Mouse (Mus musculus): ENCODE measurements around the gene Gapvd1. TPM values are rescaled to one million over a fixed set of nuclear protein-coding genes. Genes with fewer than 3 reads are reported as not detected.
"Not testable (repeated sequence)": the region's sequence is repeated elsewhere in the genome, so short reads cannot be mapped to it uniquely, and the experiment has no call there.

Gene Gapvd1
- total RNA-seq (2021) = 10 to 100 TPM; 35.5 to 36.7 TPM
- polyA plus RNA-seq (2012; rRNA removed) = 10.2 and 17.7 TPM in 2 replicates
- long read RNA-seq, full-length matches to known transcripts = 2 of 15 reads
- long read RNA-seq, partial matches to known transcripts = 4 of 15 reads
- long read RNA-seq, other reads (novel, unspliced or antisense) = 9 of 15 reads

DNA sequence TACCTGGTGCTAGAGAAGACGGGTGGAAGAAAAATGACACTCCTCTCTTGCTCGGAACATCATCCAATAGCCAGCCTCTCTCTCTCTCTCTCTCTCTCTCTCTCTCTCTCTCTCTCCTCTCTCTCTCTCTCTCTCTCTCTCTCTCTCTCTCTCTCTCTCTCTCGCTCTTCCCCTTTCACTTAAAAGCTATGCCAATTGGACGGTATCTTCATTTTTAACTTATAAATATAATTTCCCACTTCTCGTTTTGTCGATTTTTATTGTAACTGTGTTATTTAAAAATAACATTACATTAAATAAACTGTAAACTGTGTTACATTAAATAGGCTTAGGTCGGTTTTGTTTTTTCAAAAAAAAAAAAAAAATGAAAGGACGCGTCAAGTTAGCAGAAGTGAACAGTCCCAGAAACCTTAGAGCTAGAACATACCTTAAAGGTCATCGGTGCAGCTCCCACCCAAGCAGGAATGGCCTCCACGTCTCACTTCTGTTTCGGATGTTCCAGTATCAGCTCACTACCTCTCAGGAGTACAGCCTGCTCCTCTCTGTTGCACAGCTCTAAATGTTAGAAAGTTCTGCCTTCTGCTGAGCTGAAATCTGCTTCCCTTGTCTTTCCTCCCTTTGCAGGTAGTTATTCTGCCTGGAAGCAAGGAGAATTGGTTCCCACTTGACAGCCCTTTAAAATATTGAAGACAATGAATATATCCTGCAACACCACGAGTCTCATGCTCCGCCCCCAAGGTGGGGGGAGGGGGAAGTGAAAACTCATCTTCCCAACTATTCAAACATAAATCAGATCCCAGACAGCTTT is at the start of gene Gapvd1:
Gapvd1 (minus strand) TSS at position 682 of the 808 bp plus-strand sequence.
- H3K4me1 ChIP-seq (ENCODE audit: control insufficient read depth, insufficient read depth, low read length) = peaks cover 2% of the 10 kb centered on the region
- peaks cover 2% of the 10 kb centered on the region; the same call in 1 of the 2 replicates for H3K79me2 ChIP-seq (replicated peaks; ENCODE audit: control insufficient read depth, insufficient read depth, low read length)
- peak within 1 kb of the TSS; percentile 94 for H3K27ac ChIP-seq
- DNase-seq = peak; percentile 22 to 35
- 1% methylated on average over 14 of the region's 14 CpGs for WGBS
- H3K36me3 ChIP-seq (ENCODE audit: control insufficient read depth, insufficient read depth, low read length) = peaks cover 7% of the 10 kb centered on the region
- intact Hi-C loops (cut with DNase I) = loop anchor here (1.0 kb wide), 1 partner anchor 18 kb away; no protein-coding TSS in a partner anchor
- TF ChIP-seq EP300 (IDR thresholded peaks at IDR 0.05; ENCODE audit: insufficient read depth, low read depth, low read length) (no peak), CTCF (IDR thresholded peaks at IDR 0.05) (no peak)
- peak within 1 kb of the TSS; percentile 100 for H3K9ac ChIP-seq (ENCODE audit: low read depth, low read length)
- peak within 1 kb of the TSS; percentile 79 for H3K4me3 ChIP-seq
- H3K27me3 ChIP-seq (ENCODE audit: control insufficient read depth, insufficient read depth, low read length) = no peaks in the 10 kb centered on the region

DNA sequence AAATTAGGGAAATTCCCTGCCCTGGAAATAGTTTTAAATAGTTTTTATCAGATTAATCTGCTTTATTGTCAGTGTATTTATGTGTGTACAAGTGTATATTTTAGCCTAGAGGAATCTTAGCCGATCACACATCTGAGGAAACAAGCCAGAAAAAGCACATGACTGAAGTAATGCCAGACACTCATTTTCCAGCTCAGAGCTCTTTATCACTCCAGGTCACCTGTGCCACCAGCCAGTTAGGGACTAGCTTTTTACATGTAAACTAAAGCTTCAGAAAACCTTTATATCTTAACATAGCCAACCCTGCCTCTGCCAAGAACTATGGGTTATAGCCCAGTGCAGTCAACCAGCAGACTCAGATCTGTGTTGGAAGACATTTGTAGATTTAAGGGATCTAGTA is 49.8 kb upstream of the Gapvd1 start:
- H3K27ac ChIP-seq = peak overlapping the region; percentile 38
- no peak overlapping the region for H3K4me3 ChIP-seq
- no peak for DNase-seq
- H3K79me2 ChIP-seq (replicated peaks; ENCODE audit: control insufficient read depth, insufficient read depth, low read length) = peaks cover 9% of the 10 kb centered on the region
- intact Hi-C loops (cut with DNase I) = loop anchor here (5.0 kb wide), 1 partner anchor 67 kb away; the partner anchor contains the start of genes Cutal and Psmd5
- TF ChIP-seq EP300 (IDR thresholded peaks at IDR 0.05; ENCODE audit: insufficient read depth, low read depth, low read length) (no peak), POLR2A (IDR thresholded peaks at IDR 0.05; ENCODE audit: insufficient read depth, low read depth, low read length) (no peak)
- WGBS = 22% methylated on average over 1 of the region's 1 CpGs
- no peak overlapping the region for H3K9ac ChIP-seq (ENCODE audit: low read depth, low read length)
- H3K4me1 ChIP-seq (ENCODE audit: control insufficient read depth, insufficient read depth, low read length) = peaks cover 12% of the 10 kb centered on the region
- no peaks in the 10 kb centered on the region for H3K27me3 ChIP-seq (ENCODE audit: control insufficient read depth, insufficient read depth, low read length)
- peaks cover 47% of the 10 kb centered on the region for H3K36me3 ChIP-seq (ENCODE audit: control insufficient read depth, insufficient read depth, low read length)

DNA sequence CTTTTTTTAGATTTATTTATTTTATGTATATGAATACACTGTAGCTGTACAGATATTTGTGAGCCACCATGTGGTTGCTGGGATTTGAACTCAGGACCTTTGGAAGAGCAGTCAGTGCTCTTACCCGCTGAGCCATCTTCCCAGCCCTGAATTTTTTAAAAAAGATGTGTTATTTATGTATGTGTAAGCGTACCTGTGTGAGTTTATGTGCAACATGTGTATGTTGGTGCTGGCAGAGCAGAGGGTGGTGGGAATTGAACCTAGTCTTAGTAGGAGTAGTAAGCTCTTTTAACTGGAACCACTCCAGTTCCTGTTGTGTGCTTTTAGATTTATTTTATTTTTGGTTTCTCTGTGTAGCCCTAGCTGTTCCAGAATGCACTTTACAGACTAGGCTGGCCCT is 49.1 kb upstream of the Gapvd1 start:
- H3K9ac ChIP-seq (ENCODE audit: low read depth, low read length) = no peak overlapping the region
- no peak overlapping the region for H3K4me3 ChIP-seq
- intact Hi-C loops (cut with DNase I) = no loop called here
- no peak overlapping the region; the same call in 1 of the 2 replicates for H3K27ac ChIP-seq
- H3K4me1 ChIP-seq (ENCODE audit: control insufficient read depth, insufficient read depth, low read length) = peaks cover 12% of the 10 kb centered on the region
- WGBS = 97% methylated on average over 2 of the region's 2 CpGs
- no peaks in the 10 kb centered on the region for H3K27me3 ChIP-seq (ENCODE audit: control insufficient read depth, insufficient read depth, low read length)
- H3K36me3 ChIP-seq (ENCODE audit: control insufficient read depth, insufficient read depth, low read length) = peaks cover 42% of the 10 kb centered on the region
- no peak for DNase-seq
- H3K79me2 ChIP-seq (replicated peaks; ENCODE audit: control insufficient read depth, insufficient read depth, low read length) = peaks cover 9% of the 10 kb centered on the region
- no peak for TF ChIP-seq EP300 (IDR thresholded peaks at IDR 0.05; ENCODE audit: insufficient read depth, low read depth, low read length)
- TF ChIP-seq CTCF (IDR thresholded peaks at IDR 0.05) = no peak
- TF ChIP-seq POLR2A (IDR thresholded peaks at IDR 0.05; ENCODE audit: insufficient read depth, low read depth, low read length) = no peak

DNA sequence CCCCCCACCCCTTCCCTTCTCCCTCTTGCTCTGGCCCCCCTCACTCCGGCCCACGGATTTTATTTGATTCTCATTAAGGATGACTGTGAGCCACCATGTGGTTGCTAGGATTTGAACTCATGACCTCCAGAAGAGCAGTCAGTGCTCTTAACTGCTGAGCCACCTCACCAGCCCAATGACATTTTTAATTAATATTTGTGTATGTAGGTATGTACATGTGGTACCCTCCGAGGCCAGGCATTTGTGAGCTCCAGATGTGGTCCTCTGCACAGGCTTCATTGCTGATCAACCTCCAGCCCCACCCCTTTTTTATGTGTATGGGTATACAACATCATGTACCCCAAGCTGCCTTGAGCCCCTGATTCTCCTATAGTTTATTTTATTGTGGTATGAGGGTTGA is 48.7 kb upstream of the Gapvd1 start:
- H3K4me1 ChIP-seq (ENCODE audit: control insufficient read depth, insufficient read depth, low read length) = peaks cover 12% of the 10 kb centered on the region
- H3K79me2 ChIP-seq (replicated peaks; ENCODE audit: control insufficient read depth, insufficient read depth, low read length) = peaks cover 8% of the 10 kb centered on the region
- H3K9ac ChIP-seq (ENCODE audit: low read depth, low read length) = no peak overlapping the region
- peaks cover 42% of the 10 kb centered on the region for H3K36me3 ChIP-seq (ENCODE audit: control insufficient read depth, insufficient read depth, low read length)
- intact Hi-C loops (cut with DNase I) = no loop called here
- DNase-seq = no peak
- H3K27ac ChIP-seq = no peak overlapping the region; the same call in 1 of the 2 replicates
- H3K4me3 ChIP-seq = peak overlapping the region; percentile 68; the same call in 1 of the 2 replicates
- TF ChIP-seq CTCF (IDR thresholded peaks at IDR 0.05) (no peak), POLR2A (IDR thresholded peaks at IDR 0.05; ENCODE audit: insufficient read depth, low read depth, low read length) (no peak), EP300 (IDR thresholded peaks at IDR 0.05; ENCODE audit: insufficient read depth, low read depth, low read length) (no peak)
- WGBS = 66% methylated on average over 3 of the region's 3 CpGs
- H3K27me3 ChIP-seq (ENCODE audit: control insufficient read depth, insufficient read depth, low read length) = no peaks in the 10 kb centered on the region

DNA sequence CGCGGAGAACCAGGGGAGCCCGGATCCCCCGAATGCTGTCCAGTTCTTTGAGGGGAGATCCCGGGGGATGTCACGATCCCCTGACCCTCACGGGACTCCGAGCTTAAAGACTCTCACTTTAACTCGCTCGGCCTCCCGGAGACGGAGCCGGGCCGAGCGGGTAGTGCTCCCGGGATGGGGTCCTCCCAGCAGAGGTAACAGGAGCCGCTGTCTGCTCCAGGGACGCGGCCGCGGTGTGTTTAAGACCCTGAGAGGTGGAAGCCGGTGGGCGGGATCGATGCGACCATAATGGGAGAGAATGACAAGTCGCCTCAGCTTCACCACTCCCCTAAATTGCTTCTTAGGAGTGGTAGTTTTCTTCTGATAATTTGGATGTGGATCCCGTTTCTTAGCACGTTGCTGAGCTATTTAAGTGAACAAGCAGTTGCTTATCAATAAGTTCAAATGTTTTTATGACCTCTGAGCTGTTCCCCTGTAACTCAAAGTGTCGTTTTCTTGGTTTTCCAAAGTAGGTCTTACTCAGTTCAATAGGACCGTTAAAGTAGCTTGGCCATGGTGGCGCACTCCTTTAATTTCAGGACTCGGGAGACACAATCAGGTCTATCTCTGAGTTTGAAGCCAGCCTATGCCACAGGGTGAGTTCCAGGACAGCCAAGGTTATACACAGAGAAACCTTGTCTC is 47.7 kb upstream of the Gapvd1 start:
- intact Hi-C loops (cut with DNase I) = loop anchor here (1.0 kb wide), 1 partner anchor 24 kb away; the partner anchor contains the start of gene Fbxw2
- not testable (repeated sequence) for DNase-seq; H3K27me3 ChIP-seq (ENCODE audit: control insufficient read depth, insufficient read depth, low read length); H3K79me2 ChIP-seq (replicated peaks; ENCODE audit: control insufficient read depth, insufficient read depth, low read length)
- Histone ChIP-seq H3K9ac (ENCODE audit: low read depth, low read length) (peak overlapping the region; percentile 75), H3K36me3 (ENCODE audit: control insufficient read depth, insufficient read depth, low read length) (peaks cover 35% of the 10 kb centered on the region), H3K4me3 (peak overlapping the region; percentile 68), H3K27ac (peak overlapping the region; percentile 90), H3K4me1 (ENCODE audit: control insufficient read depth, insufficient read depth, low read length) (peaks cover 12% of the 10 kb centered on the region)
- under 1% methylated on average over 32 of the region's 32 CpGs for WGBS

All from heart, adult 2 months (tissue).